Mouse (Mus musculus) heart, adult 9 months (tissue): ENCODE results near the gene Pcsk4.
A peak's percentile ranks its signal among the peaks of the same experiment; 100 is the strongest.
"Not testable (repeated sequence)": the region's sequence is repeated elsewhere in the genome, so short reads cannot be mapped to it uniquely, and the experiment has no call there.

ENCODE experiments used
- DNase-seq, 2 experiments: peaks; one replicate each; pipeline ENCODE4 v3.0.0; 2022; ENCODE audit warnings: low spot score in 2 of 2

The Pcsk4 gene

DNA sequence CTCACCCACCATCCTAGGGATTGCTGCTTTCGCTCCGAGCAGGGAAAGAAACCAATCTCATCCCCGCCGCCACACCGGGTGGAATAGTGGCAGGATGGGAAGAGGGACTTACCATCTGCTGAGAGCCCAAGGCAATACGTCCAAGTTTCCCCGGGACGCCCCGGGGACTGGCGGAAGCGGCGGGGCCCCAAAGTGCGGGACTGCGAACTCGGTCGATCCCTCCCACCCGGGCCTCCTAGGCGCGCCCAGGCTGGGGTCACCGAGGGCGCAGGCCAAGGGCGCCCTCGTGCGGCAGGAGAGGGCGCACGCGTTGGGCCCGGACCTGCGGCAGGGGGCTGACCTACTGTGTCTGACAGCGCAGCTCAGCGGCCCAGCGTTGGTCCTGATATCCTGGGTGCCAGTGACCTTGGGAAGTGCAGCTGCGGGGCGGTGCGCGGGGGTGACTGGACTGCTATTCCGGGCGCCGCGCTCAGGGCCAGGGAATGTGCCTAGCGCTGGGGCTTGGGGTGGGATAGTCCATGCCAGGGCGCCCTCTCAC is 19.0 kb upstream of the Pcsk4 start, which contains the start of gene Adamtsl5:
Gene Adamtsl5 (minus strand): TSS at position 169 of the 538 bp plus-strand sequence.
- peak; percentile 80 to 83 for DNase-seq

DNA sequence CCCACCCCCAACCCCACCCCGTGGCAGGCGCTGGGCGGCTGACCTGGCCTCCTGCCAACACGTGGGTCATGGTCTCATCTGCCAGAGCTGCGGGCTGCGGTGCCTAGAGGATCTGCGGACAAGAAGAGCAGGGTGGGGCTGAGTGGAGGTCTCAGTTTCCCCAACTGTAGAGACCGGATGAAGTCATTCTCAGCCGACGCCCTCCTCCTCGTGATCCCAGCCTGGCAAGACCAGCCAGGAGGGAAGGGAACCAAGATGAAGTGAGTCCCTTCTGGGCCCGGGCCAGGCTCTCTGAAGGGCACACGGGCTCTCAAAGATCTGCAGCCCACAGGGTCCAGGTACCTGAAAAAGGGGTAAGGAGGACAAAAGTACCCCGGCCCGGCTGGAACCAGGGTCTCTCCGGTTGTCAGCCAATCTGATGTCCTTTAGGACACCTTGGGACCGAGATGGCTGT is 18.2 kb upstream of the Pcsk4 start:
- DNase-seq: peak in 1 of 2 experiments; percentile 59

DNA sequence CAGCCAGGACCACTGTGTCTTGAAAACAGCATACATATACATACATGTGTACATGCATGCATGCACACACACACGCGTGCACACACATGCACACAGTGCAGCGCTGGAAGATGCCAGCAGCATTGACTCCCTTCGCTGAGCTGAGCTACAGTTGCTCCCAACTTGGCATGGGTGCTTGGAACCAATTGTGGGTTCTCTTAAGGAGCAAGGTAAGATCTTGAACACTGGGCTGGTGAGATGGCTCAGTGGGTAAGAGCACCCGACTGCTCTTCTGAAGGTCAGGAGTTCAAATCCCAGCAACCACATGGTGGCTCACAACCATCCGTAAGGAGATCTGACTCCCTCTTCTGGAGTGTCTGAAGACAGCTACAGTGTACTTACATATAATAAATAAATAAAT is 16.6 kb upstream of the Pcsk4 start:
- not testable (repeated sequence) for DNase-seq

DNA sequence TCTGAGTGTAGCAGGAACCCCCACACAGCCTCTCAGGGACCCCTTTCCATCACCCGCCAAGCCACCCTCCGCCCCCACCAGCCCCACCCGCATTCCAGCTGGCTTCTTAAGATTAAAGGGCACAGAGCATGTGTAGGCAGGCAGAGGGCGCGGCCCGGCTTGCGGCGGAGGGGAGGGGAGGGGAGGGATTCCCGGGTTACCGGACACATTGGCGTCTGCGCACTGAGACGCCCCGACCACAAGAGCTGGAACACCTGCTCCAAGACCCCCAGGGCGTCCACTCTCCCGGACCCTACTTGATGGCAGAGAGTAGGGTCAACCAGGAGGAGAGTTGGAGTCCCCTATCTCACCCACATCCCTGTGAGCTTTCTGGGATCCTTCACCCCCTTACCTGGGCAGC is 15.8 kb upstream of the Pcsk4 start:
- DNase-seq: no peak

DNA sequence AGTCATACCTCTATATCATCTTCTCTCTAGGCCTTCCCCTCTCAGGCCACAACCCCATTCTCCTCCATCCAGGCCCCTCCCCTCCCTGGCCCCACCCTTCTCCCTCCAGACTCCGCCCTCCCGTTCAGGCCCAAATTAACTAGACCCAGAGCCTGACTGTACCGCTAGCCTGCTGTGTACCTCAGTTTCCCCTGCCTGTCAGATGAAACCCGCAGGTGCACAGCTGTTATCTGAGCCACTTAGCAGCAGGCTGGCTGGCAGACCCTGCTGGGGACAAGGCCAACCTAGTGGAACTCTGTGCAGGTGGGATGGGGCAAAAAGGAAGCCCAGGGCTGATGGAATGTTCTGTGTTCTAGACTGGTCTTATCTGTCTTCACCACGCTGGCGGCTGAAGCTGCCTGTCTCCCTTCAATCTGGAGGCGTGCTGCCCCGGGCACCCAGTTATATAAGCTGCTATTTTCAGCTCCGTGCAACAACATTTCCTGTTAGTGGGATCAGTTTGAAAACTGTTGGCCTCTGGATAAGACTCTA is 14.9 kb upstream of the Pcsk4 start:
- peak in 1 of 2 experiments; percentile 78 for DNase-seq

DNA sequence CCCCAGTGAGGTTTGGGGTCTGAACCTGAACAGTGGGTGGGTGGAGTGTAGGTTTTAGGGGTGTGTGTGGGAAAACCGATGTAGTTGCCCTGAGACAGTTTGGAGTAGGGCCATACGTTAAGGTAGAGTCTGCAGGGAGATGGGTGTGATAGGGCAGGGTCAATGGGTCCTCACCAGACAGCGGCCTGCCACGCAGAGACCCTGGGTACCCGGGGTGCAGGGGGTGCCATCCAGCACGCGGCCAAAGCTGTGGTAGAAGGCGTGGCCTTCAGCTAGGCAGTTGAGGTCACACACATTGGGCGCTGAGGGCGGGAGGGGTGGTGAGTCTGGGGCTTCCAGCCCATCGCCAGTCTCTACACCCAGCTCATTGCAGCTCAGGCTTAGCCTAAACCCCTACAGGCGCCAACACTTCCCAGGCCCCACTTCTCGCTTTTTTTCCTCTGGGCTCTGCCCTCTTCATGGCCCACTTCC is 14.2 kb upstream of the Pcsk4 start:
- DNase-seq: no peak

- no peak for DNase-seq
Measured at GRCm38 (mm10) chr10:80342749-80343424, 13.6 kb upstream of the Pcsk4 start.

DNA sequence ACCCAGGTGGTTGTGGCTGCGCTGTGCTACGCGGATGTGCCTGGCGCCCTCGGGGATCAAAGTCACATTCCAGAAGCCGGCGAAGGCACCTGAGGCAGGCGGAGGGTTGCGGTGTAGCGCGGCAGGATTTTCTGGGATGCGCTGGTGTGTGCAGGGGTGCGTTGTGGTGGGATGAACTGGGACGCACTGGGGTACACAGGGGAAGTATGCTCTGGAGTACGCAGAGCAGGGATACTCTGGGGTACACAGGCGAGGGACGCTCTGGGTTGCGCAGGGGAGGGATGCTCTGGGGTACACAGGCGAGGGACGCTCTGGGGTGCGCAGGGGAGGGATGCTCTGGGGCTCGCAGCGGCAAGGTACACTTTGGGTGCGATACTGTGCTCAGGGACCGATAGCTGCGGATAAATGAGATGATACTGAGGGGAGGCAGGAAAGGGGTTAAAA is 13.0 kb upstream of the Pcsk4 start:
- no peak for DNase-seq

DNA sequence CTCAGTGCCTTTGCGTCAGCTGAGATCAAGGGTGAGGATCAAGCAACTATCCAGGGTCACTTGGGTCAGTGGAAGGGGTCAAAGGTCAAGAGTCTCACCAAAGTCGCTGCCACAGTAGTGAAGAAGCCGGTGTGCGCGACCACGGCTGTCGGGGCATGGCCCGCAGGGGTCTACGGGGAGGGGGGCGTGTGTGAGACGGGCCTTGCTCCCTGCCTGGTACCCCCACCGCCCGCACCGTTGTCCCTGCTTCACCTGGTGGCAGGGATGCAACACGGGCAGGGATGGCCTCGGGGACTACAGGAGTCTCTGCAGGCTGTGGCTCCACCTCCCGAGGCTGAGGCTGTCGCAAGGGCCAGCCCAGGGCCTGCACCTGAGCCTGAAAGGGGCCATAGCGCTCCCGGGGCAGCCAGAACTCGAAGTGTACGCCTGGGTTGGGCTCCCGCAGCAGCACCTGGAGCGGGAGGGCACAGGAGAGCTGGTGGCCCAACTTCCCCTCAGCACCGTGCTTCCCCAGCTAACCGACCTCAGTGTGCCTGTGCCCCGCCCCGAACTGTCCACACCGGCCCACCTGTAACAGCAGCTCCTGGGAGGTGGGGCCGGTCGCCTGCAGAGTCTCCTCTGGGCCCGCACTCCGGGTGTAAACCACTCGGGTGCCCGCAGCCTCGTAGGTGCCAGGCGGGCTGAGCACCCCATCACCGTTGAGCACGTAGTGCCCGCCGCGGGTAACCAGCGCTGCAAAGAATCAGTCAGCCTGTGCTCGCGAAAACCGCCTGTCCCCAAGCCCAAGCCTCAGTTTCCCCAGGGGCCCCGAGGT is 12.4 kb upstream of the Pcsk4 start:
- DNase-seq: no peak

DNA sequence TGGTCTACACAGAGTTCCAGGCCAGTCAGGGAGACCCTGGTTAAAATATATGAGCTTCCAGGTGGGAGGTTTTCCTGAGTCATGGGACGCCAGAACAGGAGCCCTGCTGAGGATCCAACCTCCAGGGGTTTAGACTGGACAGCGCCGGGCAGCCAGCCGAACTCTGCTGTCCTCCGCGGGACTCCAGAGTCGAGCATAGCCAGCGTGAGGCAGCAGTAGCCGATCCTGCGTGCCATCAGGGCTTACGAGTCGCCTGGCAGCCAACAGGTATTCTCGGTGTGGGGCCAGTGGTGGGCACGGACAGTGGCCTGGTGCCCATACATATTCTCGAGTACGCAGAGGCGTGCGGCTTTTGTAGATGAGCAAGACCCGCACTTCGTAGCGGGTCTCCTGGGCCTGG is 11.7 kb upstream of the Pcsk4 start:
- no peak for DNase-seq

- DNase-seq: peak in 1 of 2 experiments; percentile 90
Measured at GRCm38 (mm10) chr10:80339941-80340750, 10.8 kb upstream of the Pcsk4 start.

- DNase-seq: no peak
Measured at GRCm38 (mm10) chr10:80336263-80336662, 7.0 kb upstream of the Pcsk4 start.

- DNase-seq: no peak
Measured at GRCm38 (mm10) chr10:80332525-80332989, 3.3 kb upstream of the Pcsk4 start.

- DNase-seq: no peak
Measured at GRCm38 (mm10) chr10:80331636-80332524, 2.6 kb upstream of the Pcsk4 start.

DNA sequence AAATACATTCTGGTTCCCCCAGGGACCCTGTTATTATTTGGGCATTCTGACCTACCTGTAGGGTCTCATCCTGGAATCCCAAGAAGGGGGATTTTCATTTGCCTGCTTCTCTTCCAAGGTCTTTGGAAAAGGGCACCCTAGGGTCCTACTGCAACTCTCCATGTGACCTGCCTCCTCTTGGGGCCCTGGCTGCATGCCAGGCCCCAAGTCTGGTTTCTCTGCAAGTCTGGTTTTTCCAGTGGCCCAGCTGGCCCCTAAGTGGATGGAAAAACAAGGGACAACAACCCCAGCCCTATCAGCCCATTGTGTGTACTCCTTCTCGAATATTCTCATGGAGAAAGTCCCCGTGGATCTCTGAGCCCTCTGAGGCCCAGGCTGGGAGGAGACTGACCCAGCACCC is 1.6 kb upstream of the Pcsk4 start:
- DNase-seq: no peak

- no peak for DNase-seq
Measured at GRCm38 (mm10) chr10:80330084-80330483, 786 bp upstream of the Pcsk4 start.

GRCm38 (mm10) chr10:80325045-80325444 is 4.3 kb downstream of the Pcsk4 start:
- no peak for DNase-seq

GRCm38 (mm10) chr10:80324120-80325037 is 4.9 kb downstream of the Pcsk4 start:
- DNase-seq: no peak
